Mouse (Mus musculus): ENCODE results near the gene Bricd5.

- TF ChIP-seq CTCF (IDR thresholded peaks at IDR 0.05; ENCODE audit: extremely low read depth, insufficient read depth, insufficient read length, insufficient replicate concordance) (no peak), POLR2A (IDR thresholded peaks at IDR 0.05; ENCODE audit: low read depth, low read length) (no peak)
These were observed 1.2 kb upstream of the Bricd5 start for GRCm38 (mm10) chr17:24472512-24472911.
